Mouse (Mus musculus): ENCODE measurements around the gene Gm28035. TPM values are rescaled to one million over a fixed set of nuclear protein-coding genes. Genes with fewer than 3 reads are reported as not detected.

The Gm28035 gene
- total RNA-seq, 1 experiment from 2014 or later: 1.5 TPM

DNA sequence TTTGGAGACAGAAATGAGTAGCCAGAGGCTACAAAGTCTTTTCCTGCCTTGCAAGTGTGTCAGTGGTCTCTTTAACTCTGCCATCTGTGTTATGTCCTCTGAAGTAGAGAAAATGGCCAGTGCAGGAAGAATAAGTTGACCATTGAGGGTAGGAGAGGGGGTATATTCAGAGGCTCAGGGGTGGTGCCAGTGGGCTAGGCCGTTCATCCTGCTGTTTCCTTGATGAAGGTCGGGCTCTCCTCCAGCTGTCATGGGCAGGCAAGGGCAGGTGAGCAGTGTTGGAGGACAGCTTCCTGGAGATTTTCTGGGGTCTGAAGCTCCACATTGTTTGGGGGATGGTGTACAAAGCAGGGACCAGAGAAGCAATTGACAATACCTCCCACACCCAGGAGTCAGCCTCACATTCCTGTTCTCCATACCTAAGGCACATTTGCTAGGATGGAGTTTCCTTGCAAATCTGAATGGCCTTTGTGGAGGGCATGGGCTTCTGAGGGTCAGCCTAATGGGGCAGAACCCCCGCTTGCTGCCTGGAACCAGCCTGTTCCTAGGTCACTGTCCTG lies 1.4 kb upstream of the Gm28035 start:
- DNase-seq: no peak

DNA sequence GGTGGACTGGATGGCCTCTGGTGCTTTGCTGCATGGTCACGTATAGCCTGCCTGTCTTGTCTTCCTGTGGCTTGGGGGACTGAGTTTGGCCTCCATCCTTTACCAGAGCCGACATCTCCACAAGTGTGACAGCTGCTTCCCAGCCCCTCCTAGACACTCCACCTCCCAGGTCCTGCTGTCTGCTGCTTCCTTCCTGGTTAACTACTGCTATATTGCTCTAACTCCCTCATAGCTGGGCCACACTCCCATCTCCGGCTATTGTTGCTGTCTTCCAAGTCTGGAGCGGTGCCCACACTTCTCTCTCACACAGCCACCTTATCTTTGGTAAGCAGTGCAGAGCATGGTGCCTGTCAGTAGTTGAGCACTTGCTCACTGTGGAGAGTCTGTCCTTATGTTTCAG lies 590 bp upstream of the Gm28035 start:
- DNase-seq: no peak

DNA sequence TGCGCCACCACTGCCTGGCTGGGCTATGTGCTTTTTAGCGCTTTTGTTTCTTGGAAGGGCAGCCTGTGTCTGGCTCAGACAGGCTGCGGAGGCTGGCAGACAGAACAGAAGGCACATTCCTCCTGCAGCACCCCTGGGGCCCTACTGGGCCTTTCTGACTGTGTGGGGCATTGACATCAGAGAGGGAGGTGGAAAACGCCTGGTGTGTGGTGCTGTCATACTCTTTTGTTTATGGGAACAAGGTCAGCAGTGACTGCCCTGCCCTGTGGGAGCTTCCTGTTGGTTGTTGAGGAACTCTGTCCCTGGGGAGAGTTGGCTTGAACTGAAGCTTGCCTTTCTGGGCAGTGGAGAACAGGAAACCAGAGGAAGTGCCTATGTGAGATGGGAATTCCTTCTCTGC lies 2.1 kb downstream of the Gm28035 start:
- peak; percentile 59 for DNase-seq

DNA sequence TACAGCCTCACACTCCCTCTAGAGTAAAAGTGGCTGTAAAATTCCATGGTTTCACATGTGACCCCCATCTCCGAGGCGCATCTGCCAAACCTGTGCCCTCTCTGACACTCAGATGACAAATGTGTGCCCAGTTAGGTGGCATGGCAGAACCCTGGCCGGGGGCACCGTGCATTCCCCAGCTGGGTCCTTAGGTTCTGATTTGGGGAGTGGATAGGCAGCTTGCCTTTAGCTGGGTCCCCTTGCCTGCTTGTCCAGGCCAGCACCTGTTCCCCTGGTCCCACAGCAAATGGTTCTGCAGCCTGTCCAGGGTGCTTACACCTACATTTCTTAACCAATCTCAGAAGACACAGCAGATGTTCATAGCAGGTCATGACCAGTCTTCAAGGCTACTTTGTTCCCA lies 3.0 kb downstream of the Gm28035 start:
- no peak for DNase-seq

DNA sequence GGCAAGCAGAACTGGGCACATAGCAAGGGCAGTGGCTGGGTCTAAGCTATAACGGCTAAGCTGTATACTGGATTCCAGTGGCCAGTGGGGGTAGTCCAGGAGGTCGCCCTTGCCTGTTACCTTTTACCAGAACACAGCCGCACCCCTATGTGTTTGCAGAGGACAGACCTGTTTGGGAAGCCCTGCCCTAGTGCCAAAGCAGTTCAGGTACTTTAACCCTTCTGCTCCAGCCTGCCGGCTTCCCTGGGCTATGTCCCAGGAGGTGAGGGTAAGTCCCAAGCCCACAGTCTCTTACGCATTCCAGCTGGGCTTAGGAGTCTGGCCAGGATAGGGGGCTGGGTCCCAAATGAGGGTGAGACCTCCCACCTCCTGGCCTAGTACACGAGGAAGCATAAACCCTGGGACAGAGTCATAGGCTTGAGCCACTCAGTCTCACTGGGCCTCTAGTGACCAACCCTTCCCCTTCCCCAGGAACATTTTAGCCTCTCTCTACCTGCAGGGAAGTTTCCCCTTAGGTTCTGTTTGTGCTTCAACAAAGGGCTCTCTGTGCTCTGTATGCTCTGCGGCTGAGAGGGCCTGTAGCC lies 4.3 kb downstream of the Gm28035 start:
- no peak for DNase-seq

DNA sequence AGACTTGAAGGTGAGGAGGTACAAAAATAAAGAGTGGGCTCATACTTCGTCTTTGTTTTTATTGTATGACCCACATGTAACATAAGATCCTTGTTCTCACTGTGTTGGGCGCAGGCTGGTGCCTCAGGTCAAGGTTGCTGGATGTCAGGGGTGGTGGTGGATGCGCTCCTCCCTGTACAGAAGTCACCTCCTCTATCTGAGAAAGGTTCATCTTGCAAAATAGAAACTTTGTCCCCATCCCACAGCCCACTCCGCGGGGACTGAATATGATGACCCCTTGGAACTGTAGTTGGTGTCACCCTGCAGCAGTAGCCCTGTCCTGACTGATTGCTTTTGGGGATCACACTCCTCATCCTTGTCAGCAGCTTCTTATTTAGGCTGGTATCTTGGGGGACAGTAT lies 6.7 kb downstream of the Gm28035 start:
- no peak for DNase-seq

DNA sequence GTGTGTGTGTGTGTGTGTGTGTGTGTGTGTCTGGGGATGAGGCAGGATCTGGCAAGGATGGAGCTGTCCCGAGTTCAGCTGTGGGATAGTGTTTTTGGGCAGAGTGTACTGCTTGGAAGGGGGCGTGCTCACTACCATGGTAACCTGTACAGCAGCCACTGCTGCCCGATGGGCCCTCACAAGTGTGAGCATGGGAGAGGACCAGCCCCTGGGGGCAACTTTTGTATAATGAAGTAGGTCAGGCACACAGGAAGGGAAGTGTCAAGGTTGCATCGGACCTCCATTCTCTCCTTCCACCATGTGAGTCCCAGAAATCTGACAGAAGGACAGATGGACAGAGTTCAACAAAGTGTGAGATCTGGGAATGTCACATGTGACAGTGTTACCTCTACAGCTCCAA lies 7.3 kb downstream of the Gm28035 start:
- DNase-seq: no peak

DNA sequence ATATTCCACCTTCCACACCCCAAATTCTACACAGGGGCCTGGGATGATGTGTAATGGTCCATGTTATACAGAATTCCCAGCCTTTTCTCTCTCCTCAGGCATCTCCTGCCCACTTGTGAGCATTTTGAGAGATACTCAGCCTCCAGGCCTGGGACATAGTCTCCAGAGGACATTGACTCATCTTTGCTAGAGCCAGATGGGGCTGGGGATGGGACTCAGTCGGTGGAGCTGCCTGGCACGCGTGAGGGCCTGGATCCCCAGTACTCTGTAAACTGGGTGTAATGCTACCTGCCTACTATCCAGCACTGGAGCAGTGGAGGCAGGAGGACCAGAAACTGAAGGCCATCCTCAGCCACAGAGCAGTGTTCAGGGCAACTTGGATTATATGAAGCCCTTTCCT lies 8.8 kb downstream of the Gm28035 start:
- no peak for DNase-seq

DNA sequence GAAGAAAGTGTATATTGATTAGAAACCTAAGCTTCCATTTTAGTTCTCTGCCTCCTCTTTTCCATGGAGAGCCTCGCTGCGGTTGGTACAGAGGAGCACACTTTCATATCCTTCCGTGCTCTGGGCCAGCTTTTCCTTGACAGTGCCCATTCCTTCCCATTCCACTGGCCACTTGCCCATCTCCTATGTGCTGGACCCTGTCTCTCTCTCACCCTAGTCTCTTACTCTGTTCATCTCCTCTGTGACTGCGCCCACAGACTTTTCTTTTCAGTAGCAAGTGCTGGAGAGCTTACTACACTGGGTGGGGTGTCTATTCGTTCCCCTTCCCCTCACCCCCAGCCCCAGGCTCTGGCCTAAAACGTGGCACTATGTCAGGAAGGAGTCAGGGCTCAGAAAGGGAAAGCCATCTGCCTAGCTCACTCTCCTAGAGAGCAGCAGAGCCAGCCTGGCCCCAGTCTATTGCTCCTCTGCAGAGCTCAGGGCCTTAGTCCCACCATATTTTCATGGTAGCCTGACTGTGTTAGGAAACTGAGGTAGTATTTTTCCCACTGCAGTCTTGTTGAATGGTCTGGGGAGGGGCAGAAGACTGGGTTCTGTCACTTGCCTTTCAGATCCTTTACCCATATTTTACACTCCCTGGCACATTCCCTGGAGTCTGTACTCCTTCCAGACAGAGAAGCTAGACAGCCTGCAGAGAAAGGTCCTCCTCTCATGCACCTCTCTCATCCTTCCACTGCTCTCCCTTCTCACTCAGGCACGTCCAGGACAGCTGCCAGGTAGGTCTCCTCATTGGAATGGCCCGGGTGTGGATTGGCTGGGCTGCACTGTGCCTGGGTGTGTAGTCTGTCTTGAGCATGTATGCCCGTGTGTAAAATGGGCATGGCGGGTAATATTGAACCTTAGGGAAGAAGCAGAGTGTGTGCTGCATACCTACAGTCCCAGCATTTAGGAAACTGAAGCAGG lies 10.1 kb downstream of the Gm28035 start:
- DNase-seq: no peak

DNA sequence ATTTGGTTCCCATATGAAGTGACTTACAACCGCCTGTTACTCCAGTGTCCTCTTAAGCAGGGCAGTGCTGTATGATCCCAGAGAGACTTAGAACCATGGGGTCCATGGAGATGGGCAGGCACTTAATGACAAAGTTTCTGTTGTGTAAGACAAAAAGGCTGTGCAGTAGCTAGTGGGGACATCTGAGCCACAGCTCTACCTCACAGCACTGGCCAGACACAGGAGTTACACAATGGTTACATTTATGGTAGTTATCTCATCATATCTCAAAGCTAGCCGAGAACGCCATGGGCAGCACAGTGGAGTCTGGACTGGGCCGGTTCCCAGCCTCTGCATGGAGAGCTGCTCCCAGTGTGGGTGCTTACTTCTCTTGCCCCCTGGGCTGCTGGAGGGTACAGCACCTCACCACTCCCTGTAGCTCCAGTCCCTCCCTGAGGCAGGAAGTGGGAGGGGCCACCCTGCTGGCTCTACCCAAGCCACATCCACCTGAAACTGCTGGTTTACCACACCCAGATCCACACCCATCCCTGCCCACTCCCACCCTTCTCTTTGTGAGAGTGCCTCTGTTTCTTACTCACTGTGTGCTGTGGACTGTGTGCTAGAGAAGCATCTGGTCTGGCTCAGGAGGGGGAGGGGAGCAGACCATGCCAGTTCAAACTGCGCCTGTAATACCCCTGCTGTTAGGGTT lies 11.2 kb downstream of the Gm28035 start:
- no peak for DNase-seq

DNA sequence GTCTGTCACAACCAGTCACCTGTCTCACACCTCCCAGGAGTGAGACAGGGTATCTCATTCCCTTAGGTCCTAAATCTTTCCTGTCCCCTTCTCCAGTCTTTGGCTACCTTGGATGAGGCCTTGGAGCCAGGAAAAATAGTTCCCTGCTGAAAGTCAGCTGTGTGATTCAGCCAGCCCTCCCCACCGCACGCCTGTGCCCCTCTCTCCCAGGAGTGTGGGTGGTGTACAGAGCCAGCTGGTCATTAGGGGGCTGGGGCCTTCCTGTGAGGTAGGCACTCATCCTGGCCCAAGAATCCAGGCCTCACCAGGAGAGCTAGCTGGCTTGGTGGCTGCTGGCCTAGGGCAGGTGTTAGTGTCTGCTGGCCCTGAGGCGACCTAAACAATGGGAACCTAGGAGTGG lies 12.2 kb downstream of the Gm28035 start:
- peak; percentile 49 for DNase-seq

DNA sequence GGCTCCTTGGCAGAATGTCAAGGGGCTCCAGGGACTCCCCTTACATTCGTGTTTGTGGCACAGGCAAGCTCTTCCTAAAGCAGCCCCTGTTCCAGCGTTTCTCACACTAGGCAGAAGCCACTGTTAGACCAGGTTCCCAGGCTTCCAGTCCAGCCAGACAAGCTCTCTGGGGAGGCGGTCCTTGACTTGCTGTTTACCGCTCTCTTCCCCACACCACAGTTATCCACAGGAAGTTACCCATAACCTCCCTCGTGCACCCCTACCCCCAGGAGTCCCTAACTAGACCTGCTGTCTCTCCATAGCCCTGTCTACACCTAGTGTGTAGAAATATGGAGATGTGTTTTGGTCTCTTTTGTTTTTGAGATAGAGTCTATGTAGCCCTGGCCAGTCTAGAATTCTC lies 13.4 kb downstream of the Gm28035 start:
- no peak for DNase-seq

DNA sequence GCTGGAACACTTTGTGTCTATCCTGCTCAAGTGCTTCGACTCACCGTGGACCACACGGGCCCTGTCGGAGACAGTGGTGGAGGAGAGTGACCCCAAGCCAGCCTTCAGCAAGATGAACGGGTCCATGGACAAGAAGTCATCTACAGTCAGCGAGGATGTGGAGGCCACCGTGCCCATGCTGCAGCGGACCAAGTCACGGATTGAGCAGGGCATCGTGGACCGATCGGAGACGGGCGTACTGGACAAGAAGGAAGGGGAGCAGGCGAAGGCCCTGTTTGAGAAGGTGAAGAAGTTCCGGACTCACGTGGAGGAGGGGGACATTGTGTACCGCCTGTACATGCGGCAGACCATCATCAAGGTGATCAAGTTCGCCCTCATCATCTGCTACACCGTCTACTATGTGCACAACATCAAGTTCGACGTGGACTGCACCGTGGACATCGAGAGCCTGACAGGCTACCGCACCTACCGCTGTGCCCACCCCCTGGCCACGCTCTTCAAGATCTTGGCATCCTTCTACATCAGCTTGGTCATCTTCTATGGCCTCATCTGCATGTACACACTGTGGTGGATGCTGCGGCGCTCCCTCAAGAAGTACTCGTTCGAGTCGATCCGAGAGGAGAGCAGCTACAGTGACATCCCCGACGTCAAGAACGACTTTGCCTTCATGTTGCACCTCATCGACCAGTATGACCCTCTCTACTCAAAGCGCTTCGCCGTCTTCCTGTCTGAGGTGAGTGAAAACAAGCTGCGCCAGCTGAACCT lies 15.4 kb downstream of the Gm28035 start:
- no peak for DNase-seq

DNA sequence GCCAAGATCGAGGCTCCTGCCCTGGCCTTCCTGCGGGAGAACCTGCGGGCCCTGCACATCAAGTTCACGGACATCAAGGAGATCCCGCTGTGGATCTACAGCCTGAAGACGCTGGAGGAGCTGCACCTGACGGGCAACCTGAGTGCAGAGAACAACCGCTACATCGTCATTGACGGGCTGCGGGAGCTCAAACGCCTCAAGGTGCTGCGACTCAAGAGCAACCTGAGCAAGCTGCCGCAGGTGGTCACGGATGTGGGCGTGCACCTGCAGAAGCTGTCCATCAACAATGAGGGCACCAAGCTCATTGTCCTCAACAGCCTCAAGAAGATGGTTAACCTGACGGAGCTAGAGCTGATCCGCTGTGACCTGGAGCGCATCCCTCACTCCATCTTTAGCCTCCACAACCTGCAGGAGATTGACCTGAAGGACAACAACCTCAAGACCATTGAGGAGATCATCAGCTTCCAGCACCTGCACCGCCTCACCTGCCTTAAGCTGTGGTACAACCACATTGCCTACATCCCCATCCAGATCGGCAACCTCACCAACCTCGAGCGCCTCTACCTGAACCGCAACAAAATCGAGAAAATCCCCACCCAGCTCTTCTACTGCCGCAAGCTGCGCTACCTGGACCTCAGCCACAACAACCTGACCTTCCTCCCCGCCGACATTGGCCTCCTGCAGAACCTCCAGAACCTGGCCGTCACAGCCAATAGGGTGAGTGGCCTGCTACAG lies 16.4 kb downstream of the Gm28035 start:
- no peak for DNase-seq

DNA sequence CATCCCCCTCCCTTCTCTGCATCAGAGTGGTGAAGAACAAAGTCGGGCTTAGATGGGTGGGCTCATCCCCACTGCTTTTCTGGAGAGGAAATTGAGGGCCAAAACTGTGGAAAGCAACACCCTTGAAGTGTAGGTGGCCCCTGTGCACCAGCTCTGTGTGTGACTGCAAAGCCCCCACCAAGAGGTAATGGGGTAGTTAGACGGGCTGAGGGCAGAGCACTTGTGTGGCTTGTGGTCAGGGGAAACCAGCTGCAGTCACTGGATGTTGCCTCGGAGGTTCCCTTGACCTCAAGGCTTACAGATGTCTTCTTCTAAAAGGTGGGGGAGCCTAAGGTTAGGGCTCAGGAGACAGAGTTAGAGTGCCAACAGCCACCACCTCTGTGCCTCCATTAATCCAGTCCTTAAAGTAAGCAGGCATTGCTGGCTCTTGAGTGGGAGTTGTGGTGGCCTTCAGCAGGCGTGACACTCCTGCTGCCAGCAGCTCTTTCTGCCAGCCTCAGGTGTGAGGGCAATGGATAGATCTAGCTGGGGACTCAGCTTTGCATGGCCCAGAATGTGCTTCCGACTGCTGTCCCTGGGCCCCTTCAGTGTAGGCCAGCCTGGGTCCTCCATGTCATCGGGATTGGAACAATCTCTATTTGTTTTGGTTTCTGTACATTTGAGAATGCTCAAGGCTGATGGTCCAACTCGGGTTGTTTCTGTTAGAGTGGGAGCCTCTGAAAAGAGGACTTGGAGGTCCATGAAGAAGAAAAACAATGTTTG lies 17.5 kb downstream of the Gm28035 start:
- DNase-seq: no peak

DNA sequence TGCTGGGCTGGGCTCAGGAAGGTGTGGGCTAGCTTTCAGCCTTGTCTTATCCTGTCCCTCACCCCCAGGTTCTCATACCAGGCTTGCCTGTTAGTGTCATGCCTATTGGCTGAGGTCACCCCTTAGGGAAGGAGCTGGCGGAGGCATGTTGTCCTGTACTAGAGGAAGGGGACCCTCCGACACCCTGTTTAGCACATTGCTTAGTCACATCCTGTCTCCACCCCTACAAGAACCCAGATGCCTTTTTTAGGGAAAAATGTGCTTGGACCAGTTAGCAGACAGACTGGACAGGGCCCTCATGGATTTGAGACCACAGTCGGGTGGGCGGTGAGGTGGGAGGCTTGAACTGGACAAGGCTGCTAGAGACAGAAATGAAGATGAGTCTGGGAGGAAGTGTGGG lies 18.2 kb downstream of the Gm28035 start:
- no peak for DNase-seq

DNA sequence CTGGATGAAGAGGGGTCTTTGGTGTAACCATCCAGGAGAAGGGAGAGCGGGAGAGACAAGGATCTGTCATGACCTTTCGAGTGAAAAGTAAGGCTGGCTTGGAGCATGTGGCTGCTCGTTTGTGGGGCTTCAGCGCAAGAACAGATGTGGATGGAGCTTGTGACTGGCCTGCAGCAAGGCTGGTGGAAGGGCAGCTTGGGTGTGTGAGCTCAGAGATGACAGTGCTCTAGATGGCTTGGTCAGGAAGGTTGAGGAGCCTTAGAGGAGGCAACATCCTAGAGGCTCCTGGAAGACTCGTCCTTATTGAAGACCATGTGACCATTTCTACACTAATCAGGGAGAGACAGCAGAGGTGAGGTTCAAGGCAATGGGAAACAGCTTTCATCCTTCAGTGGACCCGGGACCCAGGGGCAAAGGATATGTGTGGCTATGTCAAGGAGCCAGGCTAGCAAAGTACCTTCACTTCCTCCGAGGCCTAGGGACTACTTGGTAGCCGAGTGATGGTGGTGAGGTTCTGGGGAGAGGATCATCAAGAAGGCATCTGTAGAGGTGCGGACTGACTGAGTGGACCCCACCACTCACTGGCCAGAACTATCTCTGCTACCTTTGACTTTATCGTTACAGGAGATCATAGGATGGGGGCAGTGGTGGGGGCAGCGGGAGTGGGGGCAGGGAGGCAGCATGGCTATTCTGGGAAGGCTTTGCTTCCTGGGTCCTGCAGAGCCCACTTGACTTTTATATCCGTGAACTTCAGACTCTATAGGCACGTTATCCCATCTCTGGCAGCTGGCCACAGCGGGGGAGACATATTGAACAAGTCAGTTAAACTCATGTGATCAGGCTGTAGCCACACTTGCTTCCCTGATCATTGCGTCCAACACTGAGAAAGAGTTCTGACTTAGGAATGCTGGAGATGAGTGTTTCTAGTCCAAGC lies 19.0 kb downstream of the Gm28035 start:
- no peak for DNase-seq

DNA sequence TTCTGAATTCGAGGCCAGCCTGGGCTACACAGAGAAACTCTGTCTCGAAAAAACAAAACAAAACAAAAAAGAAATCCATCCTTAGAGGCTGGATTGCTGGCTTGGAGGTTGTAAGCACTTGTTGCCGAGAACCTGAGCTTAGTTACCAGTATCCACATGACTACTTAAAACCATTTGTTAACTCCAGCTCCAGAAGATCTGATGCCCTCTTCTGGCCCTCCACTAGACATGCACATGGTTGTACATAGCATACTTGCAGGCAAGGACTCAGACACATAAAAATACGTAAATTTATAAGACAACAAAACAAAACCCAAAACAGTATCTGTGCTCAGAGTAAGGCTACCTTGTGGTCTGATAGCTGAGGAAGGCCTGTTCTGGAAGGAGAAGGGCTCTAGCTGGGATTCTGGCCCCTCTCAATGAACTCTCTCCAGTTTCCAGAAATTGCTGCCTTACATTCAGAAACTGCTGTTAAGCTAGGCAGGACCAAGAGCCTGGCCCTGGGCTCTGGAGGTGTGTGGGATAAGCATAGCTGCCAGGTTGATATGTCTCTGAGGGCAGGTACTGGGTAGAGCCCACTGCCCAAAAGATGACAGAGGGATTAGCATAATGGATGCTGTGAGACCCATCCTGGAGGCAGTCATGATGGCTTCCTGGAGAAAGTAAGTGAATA lies 20.8 kb downstream of the Gm28035 start:
- DNase-seq: no peak

Data from adrenal gland, postnatal 25 days (tissue).